Mouse (Mus musculus): ENCODE results near the gene Pts. TPM values are rescaled to one million over a fixed set of nuclear protein-coding genes. Genes with fewer than 3 reads are reported as not detected.

The Pts gene
- total RNA-seq, 2 experiments from 2014 or later = 46.7 to 48.0 TPM

GRCm38 (mm10) chr9:50497536-50497935, 31.0 kb downstream of the Pts start:
- intact Hi-C loops (cut with DNase I) = no loop called here

GRCm38 (mm10) chr9:50497076-50497475, 31.4 kb downstream of the Pts start:
- intact Hi-C loops (cut with DNase I) = no loop called here
- DNase-seq (ENCODE audit: extremely low spot score in 1 of 2, low spot score in 2 of 2) = no peak

More at GRCm38 (mm10) chr9:50497536-50497935, 31.0 kb downstream of the Pts start:
- no peak for DNase-seq (ENCODE audit: extremely low spot score in 1 of 2, low spot score in 2 of 2)

DNA sequence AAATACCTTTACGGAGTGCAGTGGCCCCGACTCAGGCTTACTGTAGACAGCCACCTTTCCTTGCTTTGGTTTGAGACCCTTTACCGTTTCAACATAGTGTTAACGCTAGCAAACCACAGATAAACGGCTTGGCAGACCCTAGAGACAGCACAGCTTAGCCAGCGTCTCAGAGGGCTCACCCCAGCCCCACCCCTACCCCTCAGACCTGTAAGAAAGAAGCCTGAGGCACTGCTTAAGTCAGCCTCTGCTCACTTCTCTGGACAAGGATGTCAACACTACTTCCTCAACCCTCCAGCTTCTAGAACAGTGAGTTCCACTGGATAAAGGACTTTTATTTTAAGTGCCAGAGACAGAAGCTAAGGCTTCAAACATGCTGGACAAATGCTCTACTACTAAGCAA, 32.0 kb downstream of the Pts start:
- intact Hi-C loops (cut with DNase I) = no loop called here
- no peak for DNase-seq (ENCODE audit: extremely low spot score in 1 of 2, low spot score in 2 of 2)

GRCm38 (mm10) chr9:50496151-50496505, 32.4 kb downstream of the Pts start:
- DNase-seq (ENCODE audit: extremely low spot score in 1 of 2, low spot score in 2 of 2) = no peak
- intact Hi-C loops (cut with DNase I) = no loop called here

GRCm38 (mm10) chr9:50495405-50496150, 32.9 kb downstream of the Pts start:
- intact Hi-C loops (cut with DNase I) = no loop called here
- DNase-seq (ENCODE audit: extremely low spot score in 1 of 2, low spot score in 2 of 2) = no peak

- intact Hi-C loops (cut with DNase I) = no loop called here
- no peak for DNase-seq (ENCODE audit: extremely low spot score in 1 of 2, low spot score in 2 of 2)
Measured at GRCm38 (mm10) chr9:50494311-50494710, 34.2 kb downstream of the Pts start, which contains the start of gene Plet1. Gene Plet1, plus strand, starts transcription at chr9:50494525.

GRCm38 (mm10) chr9:50493777-50494176, 34.7 kb downstream of the Pts start:
- DNase-seq (ENCODE audit: extremely low spot score in 1 of 2, low spot score in 2 of 2) = no peak
- intact Hi-C loops (cut with DNase I) = no loop called here

DNA sequence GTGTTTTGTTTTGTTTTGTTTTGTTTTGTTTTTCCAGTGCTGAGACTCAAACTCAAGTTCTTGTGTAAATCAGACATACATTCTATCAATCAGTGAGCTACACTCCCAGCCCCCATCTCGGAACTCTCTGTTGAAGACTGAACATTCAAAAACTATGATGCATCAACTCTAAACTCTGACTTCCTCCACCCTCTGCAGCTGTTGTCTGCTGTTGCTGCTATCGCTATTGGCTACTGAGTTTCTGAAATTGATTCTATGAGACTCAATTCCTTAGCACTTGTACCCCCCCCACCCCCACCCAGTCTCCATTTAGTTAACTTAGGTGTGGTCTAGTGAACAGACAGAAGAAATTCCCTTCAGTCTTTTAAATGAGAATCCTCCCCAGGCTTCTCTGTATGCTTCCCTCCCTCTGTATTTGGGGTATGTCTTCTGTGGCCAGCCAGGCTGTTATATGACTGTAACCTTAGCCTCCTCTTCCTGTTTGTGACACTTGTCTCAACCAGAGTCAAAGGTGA, 36.9 kb downstream of the Pts start:
- no peak for DNase-seq (ENCODE audit: extremely low spot score in 1 of 2, low spot score in 2 of 2)
- intact Hi-C loops (cut with DNase I) = no loop called here

DNA sequence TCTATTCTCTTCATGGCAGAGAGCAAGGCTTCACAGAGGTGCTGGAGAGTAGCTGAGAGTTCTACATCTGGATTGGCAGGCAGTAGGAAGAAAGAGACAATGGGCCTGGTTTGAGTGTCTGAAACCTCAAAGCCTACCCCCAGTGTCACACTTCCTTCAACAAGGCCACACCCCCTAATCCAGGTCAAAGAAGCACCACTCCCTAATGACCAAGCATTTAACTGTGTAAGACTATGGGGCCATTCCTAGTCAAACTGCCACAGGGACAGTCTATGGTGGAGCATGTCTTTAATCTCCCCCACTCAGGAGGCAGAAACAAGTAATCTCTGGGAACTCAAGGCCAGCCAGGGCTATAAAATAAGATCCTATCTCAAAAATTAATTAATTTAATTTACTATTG, 37.7 kb downstream of the Pts start:
- intact Hi-C loops (cut with DNase I) = no loop called here
- no peak for DNase-seq (ENCODE audit: extremely low spot score in 1 of 2, low spot score in 2 of 2)

DNA sequence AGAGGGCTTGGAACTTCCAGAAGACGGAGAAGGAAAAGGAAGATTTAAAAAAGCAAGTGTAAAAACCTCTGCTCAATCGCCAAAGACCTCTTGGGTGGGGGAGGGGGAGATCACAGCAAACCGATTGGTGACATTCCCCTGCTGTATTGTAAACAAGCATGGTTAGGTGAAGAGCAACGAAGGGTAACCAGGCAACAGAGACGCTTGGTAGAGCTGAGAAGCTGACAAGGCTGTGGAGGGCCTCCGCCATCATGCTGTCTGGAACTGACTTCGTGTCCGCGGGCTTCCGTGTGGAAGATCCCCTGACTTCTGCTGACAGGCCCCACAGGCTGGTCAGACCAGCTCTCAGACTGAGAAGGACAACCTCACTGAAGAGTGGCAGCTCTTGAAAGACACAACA, 43.0 kb downstream of the Pts start:
- DNase-seq (ENCODE audit: extremely low spot score in 1 of 2, low spot score in 2 of 2) = no peak

DNA sequence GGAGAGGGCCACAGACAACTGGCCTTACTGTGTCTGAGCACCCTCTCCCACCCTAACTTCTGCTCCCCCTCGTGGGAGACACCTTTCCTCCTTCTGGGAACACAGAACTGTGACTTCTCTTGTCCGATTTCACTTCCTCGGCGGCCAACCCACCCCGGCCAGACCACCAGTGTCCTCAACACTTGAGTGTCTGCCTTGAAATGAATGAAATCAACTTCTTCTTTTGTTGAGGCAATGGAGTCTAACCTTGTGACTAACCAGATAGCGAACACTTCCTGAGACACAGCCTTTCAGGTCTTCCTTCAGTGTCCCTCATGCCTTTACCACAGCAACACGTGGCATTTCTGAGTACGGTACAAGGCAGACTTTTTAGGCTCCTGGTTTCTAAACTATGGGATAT, 45.8 kb downstream of the Pts start:
- DNase-seq (ENCODE audit: extremely low spot score in 1 of 2, low spot score in 2 of 2) = no peak
- intact Hi-C loops (cut with DNase I) = no loop called here

More for the DNA sequence above, 43.0 kb downstream of the Pts start:
- intact Hi-C loops (cut with DNase I) = no loop called here

GRCm38 (mm10) chr9:50479476-50479875, 49.0 kb downstream of the Pts start:
- intact Hi-C loops (cut with DNase I) = no loop called here
- no peak for DNase-seq (ENCODE audit: extremely low spot score in 1 of 2, low spot score in 2 of 2)

GRCm38 (mm10) chr9:50478826-50479225, 49.7 kb downstream of the Pts start:
- no peak for DNase-seq (ENCODE audit: extremely low spot score in 1 of 2, low spot score in 2 of 2)
- intact Hi-C loops (cut with DNase I) = no loop called here

- intact Hi-C loops (cut with DNase I) = no loop called here
- no peak for DNase-seq (ENCODE audit: extremely low spot score in 1 of 2, low spot score in 2 of 2)
Measured at GRCm38 (mm10) chr9:50477270-50477669, 51.3 kb downstream of the Pts start.

DNA sequence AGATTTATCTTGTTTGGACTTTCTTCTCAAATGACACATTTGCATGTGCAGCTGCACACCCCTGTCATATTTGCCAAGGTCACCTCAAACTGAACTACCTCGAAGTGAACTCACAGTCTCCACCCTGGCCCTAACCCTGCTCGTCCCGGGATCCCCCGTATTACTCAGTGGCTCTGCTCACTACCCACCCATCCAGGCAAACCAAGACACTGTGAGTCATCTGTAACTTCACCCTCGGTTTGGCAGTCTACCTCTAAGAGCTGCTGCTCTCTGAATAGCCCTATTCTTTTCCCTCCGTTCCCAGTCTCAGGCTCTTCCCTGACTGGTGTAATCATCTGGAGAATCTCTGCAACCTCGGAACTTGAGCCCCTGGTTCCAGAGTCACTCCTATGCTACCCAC, 51.9 kb downstream of the Pts start:
- DNase-seq (ENCODE audit: extremely low spot score in 1 of 2, low spot score in 2 of 2) = no peak
- intact Hi-C loops (cut with DNase I) = no loop called here

DNA sequence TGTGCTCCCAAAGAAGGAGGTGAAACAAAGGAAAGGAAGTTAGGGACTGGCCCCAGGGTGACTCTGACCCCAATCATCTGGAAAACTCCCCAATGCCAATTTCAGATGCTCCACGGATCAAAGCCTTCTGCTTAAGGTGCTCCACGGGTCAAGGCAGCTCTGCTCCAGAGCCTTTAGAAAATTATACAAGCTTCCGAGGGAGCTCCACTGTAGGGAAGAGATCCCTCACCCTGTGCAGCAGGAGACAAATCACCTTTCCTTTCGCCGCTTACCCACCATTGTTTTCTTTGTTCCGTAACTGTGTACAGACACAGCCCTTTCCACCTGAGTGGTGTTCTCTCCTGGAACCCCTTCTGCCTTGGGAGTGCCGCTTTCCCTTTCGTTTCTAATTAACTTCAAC, 52.8 kb downstream of the Pts start:
- no peak for DNase-seq (ENCODE audit: extremely low spot score in 1 of 2, low spot score in 2 of 2)
- intact Hi-C loops (cut with DNase I) = no loop called here

- intact Hi-C loops (cut with DNase I) = no loop called here
- DNase-seq (ENCODE audit: extremely low spot score in 1 of 2, low spot score in 2 of 2) = no peak
Measured at GRCm38 (mm10) chr9:50475318-50475717, 53.2 kb downstream of the Pts start.

Measured in left cerebral cortex, postnatal 10 days (tissue).